Mouse (Mus musculus) spleen, adult 2 months (tissue): ENCODE measurements around the gene Slc22a20. TPM values are rescaled to one million over a fixed set of nuclear protein-coding genes. Genes with fewer than 3 reads are reported as not detected.

Experiments
- DNase-seq, 2 experiments: peaks; one replicate each; pipeline versions ENCODE4 v3.0.0 to v3.0.0-alpha.2; 2012 to 2021; ENCODE audit warnings: low spot score in 2 of 2, low read depth in 1 of 2
- H3K27ac ChIP-seq: fragments of 200-500 bp; 2 replicates; pipeline ENCODE4 v1.5.1; 2012; ENCODE audit warnings: low read length, inconsistent platforms; ENCODE audit not compliant: insufficient read depth
- H3K27me3 ChIP-seq: fragments of 200-500 bp; 2 replicates; pipeline ENCODE4 v1.6.1; 2012; ENCODE audit warnings: mild to moderate bottlenecking, moderate library complexity, low read length, inconsistent platforms; ENCODE audit not compliant: control insufficient read depth, insufficient read depth
- H3K36me3 ChIP-seq: fragments of 200-500 bp; 2 replicates; pipeline ENCODE4 v1.6.1; 2012; ENCODE audit warnings: mild to moderate bottlenecking, low read length, inconsistent platforms; ENCODE audit not compliant: control insufficient read depth, insufficient read depth
- H3K4me1 ChIP-seq: fragments of 200-500 bp; 2 replicates; pipeline ENCODE4 v1.6.1; 2011; ENCODE audit warnings: inconsistent platforms; ENCODE audit not compliant: control insufficient read depth, insufficient read depth, insufficient read length
- H3K4me3 ChIP-seq: fragments of 200-500 bp; 2 replicates; pipeline ENCODE4 v1.5.1; 2011; ENCODE audit warnings: mild to moderate bottlenecking, inconsistent platforms; ENCODE audit not compliant: insufficient read depth, insufficient read length; ENCODE audit errors: extremely low read depth
- CTCF ChIP-seq: fragments of 200-500 bp; IDR thresholded peaks from 2 replicates; pipeline ENCODE4 v1.5.1; 2011; ENCODE audit warnings: mild to moderate bottlenecking, inconsistent platforms; ENCODE audit not compliant: insufficient read depth, insufficient read length, insufficient replicate concordance; ENCODE audit errors: extremely low read depth
- POLR2A ChIP-seq: fragments of 200-500 bp; IDR thresholded peaks from 2 replicates; pipeline ENCODE4 v1.6.1; 2011; ENCODE audit warnings: low read depth, low read length, inconsistent platforms
- WGBS: fragments of 180-500 bp; shearing (Covaris S2); methylation state at CpG from one replicate; pipeline ENCODE4 v1.1.7; 2018; 5-methylcytosine and 5-hydroxymethylcytosine counted together
- polyA plus RNA-seq: library from polyadenylated mRNA; depleted of rRNA; stranded (reverse); fragments of >200 nt; gene quantifications from 2 replicates; pipeline ENCODE4 v1.2.3, GENCODE M21; 2012

The Slc22a20 gene
- polyA plus RNA-seq, 1 experiment = not detected

DNA sequence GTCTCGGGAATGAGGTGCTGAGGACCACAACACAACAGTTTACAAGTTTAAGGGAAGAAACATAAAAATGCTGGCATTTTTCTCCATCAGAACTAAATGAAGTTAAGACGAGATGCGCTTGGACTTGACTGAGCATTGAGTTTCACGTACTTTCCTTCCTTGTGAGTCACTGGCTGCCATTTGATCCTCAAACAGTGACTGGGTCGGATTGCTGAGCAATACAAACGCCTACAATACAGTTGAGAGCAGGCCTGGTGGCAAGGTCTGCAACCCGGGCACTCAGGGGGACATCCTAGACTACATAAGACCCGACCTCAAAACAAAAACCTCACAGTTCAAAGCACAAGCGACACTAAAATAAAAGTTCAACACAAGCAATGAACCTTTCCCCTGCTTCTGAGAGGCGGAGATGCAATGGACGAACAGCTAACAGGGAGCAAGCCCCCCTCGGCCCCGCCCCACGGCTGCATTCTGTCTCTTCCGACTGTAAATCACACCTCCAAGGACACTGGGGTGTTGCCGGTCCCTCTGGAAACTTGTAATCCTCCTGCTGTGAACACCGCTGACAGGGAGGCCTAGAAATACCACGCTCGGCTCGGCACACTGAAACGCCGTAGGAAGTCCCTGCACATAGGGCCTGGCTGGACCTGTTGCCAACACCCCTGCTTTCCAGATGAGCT lies 31.8 kb downstream of the Slc22a20 start:
- no peak overlapping the region for H3K27ac ChIP-seq
- H3K4me3 ChIP-seq = no peak overlapping the region
- no peak for DNase-seq
- H3K36me3 ChIP-seq = peaks cover 31% of the 10 kb centered on the region
- TF ChIP-seq CTCF = no peak
- no peak for TF ChIP-seq POLR2A
- H3K27me3 ChIP-seq = no peaks in the 10 kb centered on the region
- 95% methylated on average over 22 of the region's 22 CpGs for WGBS
- no peaks in the 10 kb centered on the region for H3K4me1 ChIP-seq

DNA sequence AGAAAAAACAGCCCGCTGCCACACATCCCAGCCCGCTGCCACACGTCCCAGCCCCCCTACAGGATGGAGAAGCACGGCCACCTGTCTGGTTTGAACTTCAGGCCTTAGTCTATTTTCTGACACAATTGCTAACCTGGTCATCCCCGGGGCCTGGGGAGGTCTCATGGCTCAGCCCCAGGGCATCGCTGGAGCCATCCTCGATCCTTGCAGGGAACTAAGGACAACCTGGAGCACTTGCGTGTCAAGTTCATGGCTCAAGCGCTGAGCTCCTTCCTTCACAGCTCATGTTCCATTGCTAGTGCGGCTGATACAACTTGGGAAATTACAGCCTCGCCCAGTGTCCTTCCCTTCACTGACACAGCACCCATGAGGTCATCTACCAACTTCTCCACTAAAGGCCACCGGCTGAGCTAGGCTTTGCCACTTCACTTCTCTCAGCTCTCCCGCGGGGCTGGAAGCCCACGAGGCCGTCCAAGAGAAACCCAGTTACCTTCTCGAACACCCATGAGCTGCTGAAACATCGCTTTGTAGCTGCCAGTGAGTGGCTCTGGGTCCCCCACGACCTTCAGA lies 32.7 kb downstream of the Slc22a20 start:
- peaks cover 31% of the 10 kb centered on the region for H3K36me3 ChIP-seq
- no peak overlapping the region for H3K4me3 ChIP-seq
- H3K27me3 ChIP-seq = no peaks in the 10 kb centered on the region
- no peak for DNase-seq
- TF ChIP-seq CTCF (no peak), POLR2A (no peak)
- H3K27ac ChIP-seq = no peak overlapping the region
- 91% methylated on average over 19 of the region's 19 CpGs for WGBS
- H3K4me1 ChIP-seq = no peaks in the 10 kb centered on the region

DNA sequence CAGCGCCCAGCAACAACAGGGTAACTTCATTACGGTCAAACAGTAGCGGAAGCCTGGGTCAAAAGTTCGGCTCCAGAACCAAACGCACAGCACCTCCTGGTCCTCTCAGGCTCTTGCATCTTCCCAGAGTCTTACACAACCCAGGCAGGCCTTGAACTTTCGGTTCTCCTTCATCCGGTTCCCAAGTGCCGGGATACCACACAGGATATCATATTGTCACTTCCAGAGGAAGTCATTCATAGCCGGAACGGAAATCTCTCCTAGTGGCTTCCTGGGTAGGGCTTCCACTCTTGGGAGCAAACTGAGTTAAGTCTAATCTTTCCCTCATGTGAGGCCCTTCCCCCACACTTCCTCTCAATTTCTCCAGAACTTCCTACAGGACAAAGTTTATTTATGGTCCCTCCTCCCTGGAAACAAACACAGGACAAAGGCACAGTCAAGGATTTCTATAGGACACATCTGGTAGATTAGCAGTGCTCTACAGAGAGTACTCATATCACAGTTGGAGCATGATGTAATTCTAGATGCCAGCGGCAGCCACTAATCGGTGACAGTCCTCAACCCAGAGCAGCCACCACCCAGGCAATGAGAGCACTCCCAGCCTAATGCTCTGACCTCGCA lies 33.8 kb downstream of the Slc22a20 start:
- Histone ChIP-seq H3K27ac (peak overlapping the region; percentile 19; the same call in 1 of the 2 replicates), H3K27me3 (no peaks in the 10 kb centered on the region), H3K4me3 (no peak overlapping the region), H3K36me3 (peaks cover 31% of the 10 kb centered on the region), H3K4me1 (no peaks in the 10 kb centered on the region)
- 85% methylated on average over 13 of the region's 13 CpGs for WGBS
- TF ChIP-seq POLR2A (no peak), CTCF (no peak)
- DNase-seq = no peak

DNA sequence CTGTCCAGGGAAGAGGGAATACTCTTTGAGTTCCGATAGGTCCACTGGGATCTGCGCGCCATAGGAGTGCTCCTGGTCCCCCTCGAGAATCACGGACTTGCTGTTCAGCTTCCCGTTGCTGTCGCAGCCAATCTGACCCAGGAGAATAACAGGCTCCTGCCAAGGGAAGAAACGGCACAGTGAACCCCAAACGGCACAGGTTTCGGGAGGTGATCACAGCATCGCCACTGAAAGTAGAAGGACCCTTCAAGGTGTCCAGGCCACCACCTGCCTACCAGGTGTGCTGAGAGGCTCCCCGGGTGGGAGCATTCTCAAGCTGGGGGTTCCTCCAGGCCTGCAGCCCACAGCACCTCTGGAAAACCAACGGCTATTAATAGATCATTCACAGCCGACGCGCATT lies 34.3 kb downstream of the Slc22a20 start:
- Histone ChIP-seq H3K27ac (0 out of 2 replicates have a peak overlapping the region, but pooled peaks have one; percentile 10), H3K4me1 (no peaks in the 10 kb centered on the region), H3K27me3 (no peaks in the 10 kb centered on the region), H3K4me3 (no peak overlapping the region), H3K36me3 (peaks cover 30% of the 10 kb centered on the region)
- TF ChIP-seq CTCF (no peak), POLR2A (no peak)
- WGBS = 87% methylated on average over 16 of the region's 16 CpGs
- DNase-seq = no peak

DNA sequence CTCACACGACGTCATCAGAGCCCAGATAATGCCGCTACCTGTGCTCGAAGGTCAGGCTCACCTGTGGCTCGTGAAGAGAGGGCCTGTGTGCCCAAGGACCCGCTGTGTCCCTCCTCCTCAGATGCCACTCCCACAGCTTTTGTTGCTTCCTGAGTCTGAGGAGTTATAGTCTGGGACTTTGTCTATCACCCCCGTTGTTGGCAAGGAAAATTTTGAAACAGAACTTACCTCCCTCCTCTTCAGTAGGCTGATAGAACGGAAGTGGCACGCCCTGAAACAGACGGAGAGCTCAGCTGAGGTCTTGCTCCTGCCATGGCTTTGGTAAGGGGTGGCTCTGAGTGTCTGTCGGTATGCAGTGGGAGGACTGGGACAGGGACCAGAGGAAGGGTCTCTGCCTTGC lies 35.7 kb downstream of the Slc22a20 start:
- Histone ChIP-seq H3K36me3 (peaks cover 29% of the 10 kb centered on the region), H3K4me1 (no peaks in the 10 kb centered on the region; the same call in 1 of the 2 replicates), H3K27ac (no peak overlapping the region), H3K27me3 (no peaks in the 10 kb centered on the region), H3K4me3 (no peak overlapping the region)
- TF ChIP-seq POLR2A (no peak), CTCF (no peak)
- WGBS = 94% methylated on average over 11 of the region's 11 CpGs
- DNase-seq = no peak

DNA sequence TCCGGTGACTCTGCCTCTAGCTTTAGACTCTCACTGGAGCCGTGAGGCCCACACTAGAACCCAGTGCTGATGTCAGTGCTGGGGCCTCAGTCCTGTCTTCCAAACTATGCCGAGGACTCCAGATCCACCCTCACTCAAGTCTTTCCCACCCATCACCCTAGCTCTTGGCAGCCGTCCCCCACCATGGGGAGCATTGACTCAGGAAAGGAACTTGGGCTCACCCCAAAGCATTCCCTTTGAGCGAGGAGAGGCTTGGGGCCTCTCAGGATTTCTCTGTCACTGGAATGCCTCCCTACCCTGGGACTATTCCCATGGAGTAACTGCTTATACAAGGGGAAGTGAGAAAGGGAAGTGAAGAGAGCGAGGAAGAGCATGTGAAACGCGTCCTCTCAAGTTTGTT lies 40.1 kb downstream of the Slc22a20 start:
- Histone ChIP-seq H3K4me1 (no peaks in the 10 kb centered on the region; the same call in 1 of the 2 replicates), H3K27me3 (no peaks in the 10 kb centered on the region), H3K36me3 (peaks cover 25% of the 10 kb centered on the region), H3K4me3 (no peak overlapping the region), H3K27ac (peak overlapping the region; percentile 76)
- WGBS = 74% methylated on average over 8 of the region's 8 CpGs
- DNase-seq = no peak
- TF ChIP-seq POLR2A (no peak), CTCF (no peak)
